Mouse (Mus musculus) liver, adult (tissue): ENCODE measurements around the gene Tepp.

Experiments
- GATA4 ChIP-seq: IDR thresholded peaks from 2 replicates; pipeline ENCODE4 v1.6.1; 2014; ENCODE audit warnings: mild to moderate bottlenecking, low read length; ENCODE audit not compliant: insufficient replicate concordance

Gene Tepp

DNA sequence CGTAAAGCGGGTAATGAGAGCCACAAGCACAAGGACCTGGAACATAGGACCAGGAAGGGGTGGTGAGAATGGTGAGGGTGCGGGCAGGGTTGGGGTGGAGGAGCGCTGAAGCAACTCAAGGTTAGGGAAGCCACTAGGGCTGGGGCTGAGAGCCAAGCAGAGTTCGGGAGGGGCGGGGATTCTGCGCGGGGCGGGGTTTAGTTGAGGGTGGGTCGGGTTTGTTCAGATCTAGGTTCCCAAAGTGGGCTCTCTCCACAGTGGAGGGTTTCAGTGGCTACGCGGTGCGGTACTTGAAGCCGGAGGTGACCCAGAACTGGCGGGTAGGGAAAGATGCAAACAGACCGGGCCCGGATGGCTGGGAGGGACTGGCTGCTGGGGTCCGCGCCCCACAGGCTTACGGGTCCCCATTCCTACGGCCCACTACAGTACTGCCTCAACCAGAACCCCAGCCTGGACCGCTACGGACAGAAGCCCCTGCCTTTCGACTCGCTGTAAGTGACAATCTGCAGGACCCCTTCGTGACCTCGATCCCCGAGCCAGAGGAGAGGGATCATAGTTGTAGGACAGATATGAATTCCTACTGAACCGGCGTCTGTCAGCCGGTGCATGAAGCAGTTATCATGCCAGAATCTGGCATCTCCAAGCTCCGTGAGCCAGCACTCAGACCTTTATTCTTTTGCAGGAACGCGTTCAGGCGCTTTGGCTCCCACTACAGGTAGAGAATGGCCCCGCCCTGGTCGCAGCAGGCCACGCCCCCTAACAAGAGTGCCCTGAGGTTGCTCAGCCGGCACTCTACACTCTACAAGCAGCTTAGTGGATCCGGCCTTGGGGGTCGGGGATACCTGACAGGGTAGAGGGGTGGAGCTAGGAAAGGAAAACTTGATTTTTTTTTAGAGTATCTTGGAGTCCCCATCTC lies 10.1 kb downstream of the Tepp start:
- no peak for TF ChIP-seq GATA4

DNA sequence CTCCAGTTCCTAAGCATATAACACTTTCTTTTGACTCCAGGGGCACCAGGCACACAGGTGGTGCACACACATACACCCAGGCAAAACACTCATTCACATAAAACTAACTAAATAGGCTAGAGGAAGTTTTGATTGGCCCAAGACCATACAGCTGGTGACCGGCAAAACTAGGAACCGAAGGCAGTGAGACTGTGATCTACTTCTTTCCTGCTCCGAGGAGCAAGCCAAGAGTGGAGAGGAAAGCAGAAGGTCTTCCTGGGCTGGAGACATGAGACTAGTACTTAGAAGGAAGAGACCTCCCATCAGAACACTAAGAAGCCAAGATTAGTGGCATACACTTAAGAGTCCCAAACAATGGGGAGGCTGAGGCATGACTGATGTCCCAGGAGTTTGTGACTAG lies 12.8 kb downstream of the Tepp start:
- TF ChIP-seq GATA4, result no peak

DNA sequence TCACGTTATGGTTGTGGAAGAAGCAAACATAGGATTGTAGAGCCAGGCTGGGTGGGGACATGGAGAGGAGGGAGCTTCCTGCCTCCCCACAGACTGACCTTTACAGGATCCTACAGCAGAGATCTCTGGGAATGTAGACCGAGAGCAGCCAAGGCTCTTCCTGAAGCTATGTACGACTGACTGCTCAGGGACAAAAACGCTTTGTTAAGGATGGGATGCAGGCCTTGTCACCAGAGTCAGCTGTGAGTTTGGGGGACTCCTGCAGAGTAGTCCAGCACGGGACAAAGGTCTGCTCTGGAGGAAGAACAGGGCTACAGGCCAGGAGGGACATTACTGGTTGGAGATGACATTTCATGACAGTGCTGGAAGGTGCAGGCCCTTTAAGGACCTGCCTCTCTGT lies 14.3 kb downstream of the Tepp start:
- no peak for TF ChIP-seq GATA4

DNA sequence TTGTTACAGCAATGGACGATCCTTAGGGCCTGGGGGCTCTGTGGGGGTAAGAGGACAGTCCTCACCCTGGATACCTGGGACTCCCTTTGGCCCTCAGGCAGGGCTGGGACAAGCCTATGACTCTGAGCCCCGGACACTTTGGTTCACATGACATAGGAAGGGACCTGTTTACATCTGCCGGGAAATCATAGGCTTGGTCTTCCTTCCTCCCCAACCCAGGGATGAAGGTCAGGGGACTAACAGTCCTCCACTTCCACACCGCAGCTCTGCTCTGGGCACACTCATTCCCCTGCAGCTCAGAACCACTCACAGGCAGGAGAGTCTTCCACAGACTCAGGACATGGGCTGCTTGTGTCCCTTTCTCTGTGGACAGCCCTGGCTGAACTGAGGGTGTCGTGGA lies 16.5 kb downstream of the Tepp start:
- TF ChIP-seq GATA4, result no peak

DNA sequence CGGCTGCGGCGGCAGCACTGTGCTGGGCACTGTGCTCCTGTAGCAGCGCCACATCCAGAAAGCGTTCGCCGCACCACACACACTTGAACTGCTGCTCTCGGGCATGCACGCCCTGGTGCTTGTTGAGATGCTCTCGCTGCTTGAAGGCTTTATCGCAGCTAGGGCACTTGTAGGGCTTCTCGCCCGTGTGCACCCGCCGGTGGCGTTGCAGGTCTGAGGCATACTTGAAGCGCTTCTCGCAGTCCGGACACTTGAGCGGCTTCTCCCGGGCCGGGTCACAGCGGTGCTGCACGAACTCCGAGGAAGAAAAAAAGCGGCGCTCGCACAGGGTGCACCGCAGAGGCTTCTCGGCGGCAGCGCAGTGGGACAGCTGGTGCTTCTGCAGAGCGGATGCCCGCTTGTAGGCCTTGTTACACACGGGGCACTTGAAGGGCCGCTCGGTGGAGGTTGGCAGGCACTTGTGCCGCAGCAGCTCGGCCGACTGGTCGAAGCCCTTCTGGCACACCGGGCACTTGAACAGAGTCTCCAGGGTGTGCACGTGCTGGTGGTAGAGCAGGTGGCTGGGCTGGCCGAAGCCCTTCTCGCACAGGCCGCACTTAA lies 17.6 kb downstream of the Tepp start:
- TF ChIP-seq GATA4, result no peak

DNA sequence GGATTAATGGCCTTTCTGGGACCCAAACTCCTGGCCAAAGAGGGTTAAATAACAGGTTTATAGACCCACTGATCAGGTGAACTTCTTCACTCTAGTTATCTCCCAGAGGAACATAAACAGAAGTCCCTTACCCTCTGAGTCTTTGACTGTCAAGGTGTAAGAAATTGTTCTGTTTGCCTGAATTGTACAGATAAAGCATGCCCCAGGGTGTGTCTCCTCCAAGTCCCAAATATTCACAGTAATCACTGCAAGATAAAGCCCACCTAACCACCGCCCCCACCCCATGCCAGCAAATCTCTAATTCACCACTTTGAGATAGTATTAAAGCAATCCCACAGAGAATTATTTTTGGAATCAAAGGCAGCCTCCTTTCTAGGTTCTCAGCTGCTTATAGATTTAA lies 20.0 kb downstream of the Tepp start:
- TF ChIP-seq GATA4, result no peak

DNA sequence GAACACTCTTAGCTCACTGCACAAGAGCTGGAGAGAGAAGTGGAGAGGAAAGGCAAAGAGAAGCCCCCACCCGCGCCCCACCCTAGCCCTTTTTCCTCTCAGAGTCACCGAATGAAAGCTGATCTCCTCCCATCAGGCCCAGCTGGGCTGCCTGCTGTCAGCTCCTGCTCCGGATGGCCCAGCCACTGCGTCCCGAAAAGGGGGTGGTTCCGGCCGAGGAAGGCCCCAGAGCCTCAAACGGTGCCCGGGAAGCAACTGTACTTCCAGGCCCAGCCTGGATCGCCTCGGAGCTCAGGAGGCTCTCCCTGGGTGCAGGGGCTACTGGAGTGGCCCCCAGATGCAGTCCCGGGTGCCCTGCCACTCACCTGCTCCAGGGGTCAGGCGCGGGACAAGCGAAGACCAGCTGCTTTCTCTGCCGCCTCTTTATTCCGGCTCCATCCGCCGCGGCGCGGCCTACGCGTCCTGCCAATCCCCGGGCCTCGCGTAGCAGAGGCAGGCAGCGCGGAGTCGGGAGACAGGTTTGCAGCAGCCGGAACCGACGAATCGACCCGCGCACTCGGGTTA lies 20.9 kb downstream of the Tepp start:
- no peak for TF ChIP-seq GATA4

DNA sequence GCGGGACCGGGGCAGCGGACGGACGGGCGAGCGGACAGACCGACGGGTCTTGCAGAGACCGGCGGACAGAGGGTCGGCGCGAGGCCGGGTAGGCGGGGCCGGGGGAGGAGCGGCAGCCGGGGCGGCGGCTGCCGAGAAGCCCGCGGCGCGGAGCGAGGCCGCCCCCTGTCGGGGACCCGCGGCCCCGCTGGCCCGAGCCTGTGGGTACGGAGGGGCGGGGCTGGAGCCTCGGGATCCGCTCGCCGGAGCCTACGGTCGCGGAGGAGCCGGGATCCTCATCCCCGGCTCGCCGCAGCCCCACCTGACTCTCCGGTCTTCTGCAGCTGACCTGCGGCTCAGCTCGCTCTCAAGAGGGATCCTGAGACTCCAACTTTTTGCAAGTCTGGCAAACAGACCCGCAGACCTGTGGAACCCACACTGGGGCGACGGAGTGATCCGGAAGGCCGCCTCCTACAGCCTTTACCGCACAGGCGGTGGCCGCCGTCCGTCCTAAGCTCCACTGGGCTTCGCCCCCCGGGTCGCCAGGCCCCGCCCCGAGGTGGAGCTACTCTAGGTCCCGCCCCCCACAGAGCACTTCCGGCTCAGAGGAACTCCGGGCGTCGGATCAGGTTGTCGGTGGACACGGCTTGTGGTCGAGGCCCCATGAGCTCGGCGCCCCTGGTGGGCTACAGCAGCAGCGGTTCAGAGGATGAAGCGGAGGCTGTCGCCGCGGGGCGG lies 21.5 kb downstream of the Tepp start, which contains the start of the genes Zfp319 and Usb1:
TSS of gene Zfp319 (minus strand) at position 231 of the 717 bp plus-strand sequence.
TSS of gene Usb1 (plus strand) at position 565 of the 717 bp plus-strand sequence.
- no peak for TF ChIP-seq GATA4

DNA sequence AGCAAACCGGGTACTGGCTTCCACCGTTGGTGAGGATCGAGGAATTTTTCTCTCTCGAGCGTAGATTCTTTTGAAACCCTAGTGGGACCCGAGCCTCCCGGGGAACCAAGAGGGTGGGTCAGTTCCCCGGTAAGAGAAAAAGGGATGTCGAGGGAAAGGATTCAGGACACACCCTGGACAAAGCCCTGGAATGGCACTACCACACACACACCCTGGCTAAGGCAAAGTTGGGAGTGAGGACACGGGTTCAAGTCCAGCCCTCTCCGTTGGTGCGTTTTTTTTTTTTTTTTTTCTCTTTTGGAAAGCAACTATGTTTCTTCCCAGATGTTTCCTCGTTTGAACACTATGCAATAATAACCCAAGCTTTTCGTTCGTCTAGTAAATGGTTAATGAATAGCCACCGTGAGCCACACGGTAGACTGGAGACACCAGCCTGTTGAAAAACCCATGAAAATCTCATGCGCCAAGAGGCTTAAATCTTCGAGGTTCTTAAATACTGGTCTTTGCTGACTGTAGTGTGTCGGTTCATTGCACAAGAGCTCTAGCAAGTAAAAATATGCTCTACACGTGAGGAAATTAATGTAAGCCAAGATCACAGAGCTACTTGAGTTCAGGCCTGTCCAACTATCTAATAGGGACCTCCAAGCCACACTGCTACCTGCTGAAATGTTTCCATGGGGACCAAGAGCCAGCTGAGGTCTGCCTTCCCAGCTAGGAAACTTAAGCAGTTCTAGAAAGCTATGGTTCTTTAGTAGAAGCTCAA lies 22.3 kb downstream of the Tepp start:
- TF ChIP-seq GATA4, result no peak

DNA sequence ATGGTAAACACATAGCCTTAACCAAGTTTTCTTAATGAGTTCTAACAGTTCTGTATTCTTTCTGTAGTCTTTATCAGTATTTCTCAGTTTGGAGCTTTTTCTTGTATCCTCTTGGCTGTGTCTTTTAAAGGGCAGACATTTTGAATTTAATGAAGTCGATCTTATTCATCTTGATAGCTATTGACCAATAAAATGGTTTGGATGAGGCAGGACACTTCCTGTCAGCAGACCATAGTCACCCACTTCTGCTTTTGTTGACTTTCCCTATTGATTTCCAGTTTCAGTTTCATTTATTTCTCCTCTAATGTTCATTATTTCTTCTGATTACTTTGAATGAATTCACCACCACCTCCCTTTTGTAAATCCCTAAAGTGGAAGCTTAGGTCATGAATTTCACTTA lies 25.3 kb downstream of the Tepp start:
- TF ChIP-seq GATA4, result no peak

DNA sequence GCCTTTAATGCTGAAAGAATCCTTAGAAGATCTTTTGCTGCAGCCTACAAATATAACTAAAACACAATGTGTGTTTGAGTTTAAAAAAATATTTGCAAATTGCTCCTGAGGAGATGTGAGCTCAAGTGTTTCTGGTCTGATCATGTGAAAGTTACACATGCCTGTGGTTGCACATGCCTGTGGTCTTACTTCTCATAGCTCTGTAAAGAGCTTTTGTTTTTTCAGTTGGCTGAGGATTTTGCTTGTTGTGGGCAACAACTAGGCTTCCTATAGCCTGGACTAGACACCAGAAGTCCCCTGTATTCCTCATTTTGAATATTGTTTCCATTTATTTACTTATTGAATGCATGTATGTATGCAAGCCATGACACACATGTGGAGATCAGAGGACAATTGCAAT lies 26.0 kb downstream of the Tepp start:
- TF ChIP-seq GATA4, result no peak

DNA sequence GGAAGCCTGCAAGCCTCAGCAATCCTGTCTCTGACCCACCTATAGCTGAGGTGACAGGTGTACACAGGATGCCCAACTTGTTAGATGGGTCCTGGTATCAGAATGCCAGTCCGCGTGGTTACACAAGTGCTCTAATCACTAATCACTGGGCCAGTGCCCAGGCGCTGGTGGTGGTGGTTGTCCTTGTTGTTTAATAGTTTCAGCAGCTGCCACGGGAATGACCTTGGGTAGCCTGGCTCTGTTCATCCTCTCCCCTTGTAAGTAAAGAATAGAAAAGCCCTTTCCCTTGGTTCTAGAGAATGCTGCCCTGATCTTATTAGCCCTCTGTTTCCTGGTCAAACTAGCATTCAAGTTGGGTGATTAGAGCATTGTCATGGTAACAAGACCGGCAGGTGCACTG lies 31.4 kb downstream of the Tepp start:
- no peak for TF ChIP-seq GATA4

DNA sequence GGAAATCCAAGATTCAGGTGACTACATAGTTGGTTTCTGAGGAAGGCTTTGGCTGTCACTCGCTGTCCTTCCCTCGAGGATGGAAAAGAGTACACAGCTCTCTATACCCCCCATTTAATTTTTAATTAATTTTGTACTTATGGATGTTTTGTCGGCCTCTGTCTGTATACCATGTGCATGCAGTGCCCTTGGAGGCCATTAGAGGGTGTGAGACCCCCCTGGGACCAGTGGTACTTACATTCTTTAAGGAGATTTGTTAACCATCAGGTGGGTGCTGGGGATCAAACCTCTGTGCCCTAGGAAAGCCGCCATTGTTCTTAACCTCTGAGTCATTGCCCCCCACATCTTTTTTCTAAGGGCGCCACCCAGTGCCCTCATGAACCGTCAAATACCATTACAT lies 34.3 kb downstream of the Tepp start:
- TF ChIP-seq GATA4, result no peak

DNA sequence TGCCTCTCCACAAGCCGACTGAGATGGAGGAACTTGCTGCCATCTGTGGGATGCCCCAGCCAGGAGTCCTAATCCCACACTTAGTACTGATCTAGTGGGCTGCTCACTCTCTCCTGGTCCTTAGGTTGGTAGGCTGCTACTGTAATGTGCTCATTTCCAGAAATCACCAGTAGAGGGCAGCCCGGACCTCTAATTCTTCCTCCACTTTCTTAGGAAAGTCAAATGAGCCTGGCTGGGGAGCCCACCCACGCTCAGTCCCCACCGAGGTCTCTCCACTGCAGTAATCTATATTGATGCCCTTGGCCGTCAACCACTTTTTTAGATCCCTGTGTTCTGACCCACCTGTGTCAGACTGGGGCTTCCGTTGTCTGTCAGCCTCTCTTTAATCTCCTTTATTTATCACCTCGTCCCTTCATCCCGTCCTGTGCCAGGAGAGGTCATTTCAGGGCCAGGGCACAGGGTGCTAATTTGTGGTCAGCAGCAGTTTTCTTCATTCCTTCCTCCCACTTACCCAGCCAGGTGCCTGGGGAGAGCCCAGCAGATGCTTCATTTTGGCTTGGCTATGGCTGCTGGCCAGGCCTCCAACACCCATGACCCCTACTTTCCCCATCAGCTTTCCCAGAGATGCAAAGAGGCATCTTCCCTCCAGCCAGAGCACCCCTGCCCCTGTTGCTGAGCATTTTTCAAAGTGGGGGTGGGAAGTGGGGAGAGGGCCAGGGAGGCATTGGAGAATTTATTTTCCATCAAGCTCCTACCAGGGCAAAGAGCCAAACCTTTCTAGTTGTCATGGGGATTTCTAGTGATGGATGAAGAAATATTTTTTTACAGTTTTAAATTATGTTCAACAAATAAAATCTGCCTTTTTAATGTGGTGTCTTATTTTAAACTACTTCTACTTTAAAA lies 36.5 kb downstream of the Tepp start:
- TF ChIP-seq GATA4, result no peak
